In genomic region chr11:85917091-85917992, GRCm38 (mm10) we compare ENCODE assay signal across 11 mouse cellular contexts. TPM values are rescaled to one million over a fixed set of nuclear protein-coding genes. Genes with fewer than 3 reads are reported as not detected.
DNase-seq lines count a peak whose midpoint lies in the region; ATAC-seq and TF ChIP-seq lines count a peak whose summit lies in the region.
"Had no signal": no experiment of that assay in that cellular context is flagged by ENCODE, and none has a peak within 500 bp of the region (broad histone marks: within the 10 kb centered on the region; RNA-seq: fewer than 3 reads in every experiment).

No protein-coding gene starts in this region.

- no peak overlapping the region for H3K4me2 ChIP-seq in forebrain, embryonic 14.5 days (ENCODE audit: low read length)
- H3K4me2 ChIP-seq in midbrain, embryonic 13.5 days (replicated peaks) = peak overlapping the region; percentile 23; the same call in 1 of the 2 replicates
- H3K4me2 ChIP-seq: heart, embryonic 15.5 days had no signal

- no peaks in the 10 kb centered on the region for H3K9me3 ChIP-seq in forebrain, embryonic 14.5 days (replicated peaks; ENCODE audit: control insufficient read depth, low read length)
- no peaks in the 10 kb centered on the region for H3K9me3 ChIP-seq in midbrain, embryonic 13.5 days
- H3K9me3 ChIP-seq: heart, embryonic 15.5 days had no signal

- no peak overlapping the region for H3K4me3 ChIP-seq in layer of hippocampus, adult 2 months
- H3K4me3 ChIP-seq in forebrain, embryonic 14.5 days (ENCODE audit: low read depth, low read length) = no peak overlapping the region
- H3K4me3 ChIP-seq in midbrain, embryonic 13.5 days (replicated peaks) = no peak overlapping the region
- H3K4me3 ChIP-seq: heart, embryonic 15.5 days had no signal

- peak in 1 of 2 experiments; percentile 8 for DNase-seq in layer of hippocampus, adult 2 months (ENCODE audit: low spot score in 2 of 2)
- no peak for DNase-seq in layer of hippocampus, postnatal 10 days (ENCODE audit: low spot score in 2 of 2)
- peak; percentile 66 for DNase-seq in brain, adult 2 months (ENCODE audit: low read depth, low spot score)
- no peak for DNase-seq in forebrain, embryonic 14.5 days (ENCODE audit: low spot score)
- DNase-seq in spleen, postnatal 4 days (ENCODE audit: low spot score in 2 of 2) = no peak
- DNase-seq: cerebellum, postnatal 36 days; kidney, adult 8-10 months had no signal

- peaks cover 11% of the 10 kb centered on the region for H3K4me1 ChIP-seq in forebrain, embryonic 14.5 days (ENCODE audit: control insufficient read depth, insufficient read depth, low read length)
- peaks cover 32% of the 10 kb centered on the region for H3K4me1 ChIP-seq in midbrain, embryonic 13.5 days (replicated peaks)

- H3K27ac ChIP-seq in layer of hippocampus, adult 2 months = peak overlapping the region; percentile 59
- H3K27ac ChIP-seq in forebrain, embryonic 14.5 days (ENCODE audit: low read depth, low read length) = no peak overlapping the region
- H3K27ac ChIP-seq in midbrain, embryonic 13.5 days = no peak overlapping the region
- H3K27ac ChIP-seq: heart, embryonic 15.5 days had no signal

- H3K9ac ChIP-seq in forebrain, embryonic 14.5 days (ENCODE audit: low read length) = no peak overlapping the region
- no peak overlapping the region for H3K9ac ChIP-seq in midbrain, embryonic 13.5 days (replicated peaks)
- H3K9ac ChIP-seq: heart, embryonic 15.5 days had no signal

- ATAC-seq in forebrain, embryonic 14.5 days = peak; percentile 18; the same call in 1 of the 2 replicates
- ATAC-seq in midbrain, embryonic 13.5 days = 0 out of 2 replicates have a peak, but pooled peaks have one; percentile 28
- no peak for ATAC-seq in activated CD4-positive, CD25-positive, alpha-beta regulatory T cell, adult 4 months
- no peak for ATAC-seq in megakaryocyte progenitor cell, adult 5-6 weeks (replicated peaks; ENCODE audit: poor library complexity)

- H3K36me3 ChIP-seq in forebrain, embryonic 14.5 days (ENCODE audit: control insufficient read depth, insufficient read depth, low read length) = no peaks in the 10 kb centered on the region
- no peaks in the 10 kb centered on the region for H3K36me3 ChIP-seq in midbrain, embryonic 13.5 days
- H3K36me3 ChIP-seq: heart, embryonic 15.5 days had no signal

- TF ChIP-seq CTCF in layer of hippocampus, adult 2 months (conservative IDR thresholded peaks at IDR 0.05) = no peak

- WGBS in forebrain, embryonic 14.5 days = 38% methylated on average over 12 of the region's 12 CpGs
- WGBS in midbrain, embryonic 13.5 days = 29% methylated on average over 12 of the region's 12 CpGs

- no peaks in the 10 kb centered on the region for H3K27me3 ChIP-seq in forebrain, embryonic 14.5 days (replicated peaks; ENCODE audit: control insufficient read depth, insufficient read depth, low read length)
- H3K27me3 ChIP-seq in midbrain, embryonic 13.5 days = peaks cover under 1% of the 10 kb centered on the region; the same call in 1 of the 2 replicates

RNA-seq across cellular contexts. Expression of gene Tbx4, which starts 31.1 kb away (rescaled TPM):
- under 1 TPM; 0.13 to 0.22 TPM for total RNA-seq in layer of hippocampus, adult 2 months (2021)
- under 1 TPM; 0.54 to 0.69 TPM for total RNA-seq in layer of hippocampus, postnatal 10 days (2021)
- polyA plus RNA-seq in forebrain, embryonic 14.5 days (2014; fragmentation: Nextera tagmentation; extraction: Ambion mirVana) = 0.11 and 0.13 TPM in 2 replicates
- polyA plus RNA-seq in midbrain, embryonic 13.5 days (2015; fragmentation: Nextera tagmentation; extraction: Ambion mirVana) = 0.20 and 0.26 TPM in 2 replicates
- polyA plus RNA-seq in activated CD4-positive, CD25-positive, alpha-beta regulatory T cell, adult 4 months (2017; shearing (Covaris generic)) = not detected
- total RNA-seq in megakaryocyte progenitor cell, adult 5-6 weeks (2015) = not detected in 2 replicates
- total RNA-seq in megakaryocyte progenitor cell, adult 5-6 weeks (2017) = not detected in 2 replicates

Comparison
In these comparisons a context has a peak if more than half of its experiments do, and no peak if none do; other contexts are left out.
1. ATAC-seq: peak in forebrain, embryonic 14.5 days (single experiment) and midbrain, embryonic 13.5 days (single experiment); none in activated CD4-positive, CD25-positive, alpha-beta regulatory T cell, adult 4 months (single experiment) and megakaryocyte progenitor cell, adult 5-6 weeks (single experiment).